Mouse (Mus musculus): Measurements from ENCODE around the gene Supt7l.

GRCm38 (mm10) chr5:31467798-31468197 is 59.8 kb downstream of the Supt7l start:
- TF ChIP-seq EP300 (IDR thresholded peaks at IDR 0.05; ENCODE audit: insufficient read depth, low read depth, low read length) (no peak), CTCF (IDR thresholded peaks at IDR 0.05; ENCODE audit: low read depth, low read length) (no peak), POLR2A (IDR thresholded peaks at IDR 0.05; ENCODE audit: insufficient read depth, low read length) (no peak)

Data from ES-Bruce4 (cell line).